Mouse (Mus musculus): ENCODE data around the gene Tmcc1. TPM values are rescaled to one million over a fixed set of nuclear protein-coding genes. Genes with fewer than 3 reads are reported as not detected.

The Tmcc1 gene
- polyA plus RNA-seq, 1 experiment: 11.3 TPM

DNA sequence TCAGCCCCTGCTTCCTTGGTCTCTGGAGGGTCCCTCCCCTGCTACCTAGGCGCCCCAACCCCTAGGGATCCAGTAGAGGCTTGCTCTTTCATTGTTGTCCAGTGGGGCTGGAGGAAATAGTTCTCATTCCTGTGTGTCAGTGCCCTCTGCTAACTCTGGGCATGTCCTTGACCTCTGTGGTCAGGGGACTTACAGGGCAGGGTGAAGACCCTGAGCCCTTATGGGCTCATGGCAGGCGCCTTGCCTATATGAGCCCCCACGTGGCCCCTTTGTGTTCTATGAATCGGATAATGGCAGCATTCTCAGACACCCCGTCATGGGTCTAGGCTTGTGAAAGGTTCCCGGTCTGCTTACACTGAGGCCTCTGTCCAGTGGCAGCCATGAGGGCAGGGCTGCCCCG is 194.5 kb downstream of the Tmcc1 start:
- no peak overlapping the region for H3K4me3 ChIP-seq (ENCODE audit: insufficient read depth, poor library complexity, severe bottlenecking)
- no peaks in the 10 kb centered on the region for H3K27me3 ChIP-seq (ENCODE audit: control insufficient read depth, insufficient read depth, insufficient read length)
- no peaks in the 10 kb centered on the region for H3K79me3 ChIP-seq (ENCODE audit: low read depth)
- H3K79me2 ChIP-seq (ENCODE audit: control insufficient read depth, insufficient read depth): peaks cover 6% of the 10 kb centered on the region
- no peaks in the 10 kb centered on the region for H3K36me3 ChIP-seq (ENCODE audit: control insufficient read depth, insufficient read depth)
- no peak overlapping the region for H3ac ChIP-seq (ENCODE audit: control insufficient read depth, insufficient read length, low read depth)
- TF ChIP-seq MAX (IDR thresholded peaks at IDR 0.05) (no peak), USF1 (IDR thresholded peaks at IDR 0.05; ENCODE audit: low read depth) (no peak), CEBPB (IDR thresholded peaks at IDR 0.05; ENCODE audit: low read depth) (no peak), MYOG (IDR thresholded peaks at IDR 0.05; ENCODE audit: control insufficient read depth, extremely low read depth, insufficient read length) (no peak), MYOD1 (IDR thresholded peaks at IDR 0.05; ENCODE audit: control insufficient read depth, insufficient read length, low read depth) (no peak), FOSL1 (IDR thresholded peaks at IDR 0.05; ENCODE audit: insufficient read depth, low read length, poor library complexity, severe bottlenecking) (no peak), CTCF (IDR thresholded peaks at IDR 0.05; ENCODE audit: control insufficient read depth, insufficient read depth, insufficient read length) (no peak)

- H3K79me2 ChIP-seq (ENCODE audit: control insufficient read depth, insufficient read depth): peaks cover 12% of the 10 kb centered on the region
- H3K27me3 ChIP-seq (ENCODE audit: control insufficient read depth, insufficient read depth, insufficient read length): no peaks in the 10 kb centered on the region
- H3K4me3 ChIP-seq (ENCODE audit: insufficient read depth, poor library complexity, severe bottlenecking): no peak overlapping the region
- H3K79me3 ChIP-seq (ENCODE audit: low read depth): peaks cover 1% of the 10 kb centered on the region
- H3ac ChIP-seq (ENCODE audit: control insufficient read depth, insufficient read length, low read depth): no peak overlapping the region
- no peak for TF ChIP-seq FOSL1 (IDR thresholded peaks at IDR 0.05; ENCODE audit: insufficient read depth, low read length, poor library complexity, severe bottlenecking)
- TF ChIP-seq MAX (IDR thresholded peaks at IDR 0.05): no peak
- TF ChIP-seq MYOD1 (IDR thresholded peaks at IDR 0.05; ENCODE audit: control insufficient read depth, insufficient read length, low read depth): no peak
- TF ChIP-seq CTCF (IDR thresholded peaks at IDR 0.05; ENCODE audit: control insufficient read depth, insufficient read depth, insufficient read length): no peak
- TF ChIP-seq MYOG (IDR thresholded peaks at IDR 0.05; ENCODE audit: control insufficient read depth, extremely low read depth, insufficient read length): no peak
- TF ChIP-seq CEBPB (IDR thresholded peaks at IDR 0.05; ENCODE audit: low read depth): no peak
- no peak for TF ChIP-seq USF1 (IDR thresholded peaks at IDR 0.05; ENCODE audit: low read depth)
- no peaks in the 10 kb centered on the region for H3K36me3 ChIP-seq (ENCODE audit: control insufficient read depth, insufficient read depth)
These were observed 195.5 kb downstream of the Tmcc1 start for GRCm38 (mm10) chr6:115997726-115998311.

GRCm38 (mm10) chr6:115996171-115996851 is 197.0 kb downstream of the Tmcc1 start:
- H3K4me3 ChIP-seq (ENCODE audit: insufficient read depth, poor library complexity, severe bottlenecking): no peak overlapping the region
- TF ChIP-seq MAX (IDR thresholded peaks at IDR 0.05) (no peak), FOSL1 (IDR thresholded peaks at IDR 0.05; ENCODE audit: insufficient read depth, low read length, poor library complexity, severe bottlenecking) (no peak), USF1 (IDR thresholded peaks at IDR 0.05; ENCODE audit: low read depth) (no peak), MYOD1 (IDR thresholded peaks at IDR 0.05; ENCODE audit: control insufficient read depth, insufficient read length, low read depth) (no peak), CTCF (IDR thresholded peaks at IDR 0.05; ENCODE audit: control insufficient read depth, insufficient read depth, insufficient read length) (no peak), MYOG (IDR thresholded peaks at IDR 0.05; ENCODE audit: control insufficient read depth, extremely low read depth, insufficient read length) (no peak), CEBPB (IDR thresholded peaks at IDR 0.05; ENCODE audit: low read depth) (no peak)

DNA sequence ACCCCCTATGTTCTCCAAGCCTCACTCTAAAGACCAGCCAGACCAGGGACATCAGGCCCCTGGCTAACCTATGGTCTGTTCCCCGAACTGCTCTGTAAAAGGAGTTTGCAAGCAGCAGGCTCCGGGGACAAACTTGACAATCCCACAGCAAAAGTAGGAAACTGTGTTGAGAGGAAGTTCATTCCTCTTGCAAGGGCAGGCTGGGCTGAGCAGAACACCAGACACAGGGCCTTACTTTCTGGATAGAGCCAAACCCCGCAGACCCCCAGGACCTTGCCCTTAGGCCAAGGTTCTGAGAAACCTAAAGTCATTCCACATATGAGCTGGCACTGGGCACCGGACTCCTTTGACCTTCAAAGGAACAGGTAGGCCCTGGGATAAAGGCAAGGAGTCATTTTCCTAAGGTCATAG is 197.8 kb downstream of the Tmcc1 start:
- no peaks in the 10 kb centered on the region for H3K27me3 ChIP-seq (ENCODE audit: control insufficient read depth, insufficient read depth, insufficient read length)
- H3K79me2 ChIP-seq (ENCODE audit: control insufficient read depth, insufficient read depth): peaks cover 35% of the 10 kb centered on the region
- H3K36me3 ChIP-seq (ENCODE audit: control insufficient read depth, insufficient read depth): no peaks in the 10 kb centered on the region
- no peak overlapping the region for H3ac ChIP-seq (ENCODE audit: control insufficient read depth, insufficient read length, low read depth)
- no peak for TF ChIP-seq MYOD1 (IDR thresholded peaks at IDR 0.05; ENCODE audit: control insufficient read depth, insufficient read length, low read depth)
- TF ChIP-seq CEBPB (IDR thresholded peaks at IDR 0.05; ENCODE audit: low read depth): no peak
- TF ChIP-seq USF1 (IDR thresholded peaks at IDR 0.05; ENCODE audit: low read depth): no peak
- TF ChIP-seq FOSL1 (IDR thresholded peaks at IDR 0.05; ENCODE audit: insufficient read depth, low read length, poor library complexity, severe bottlenecking): no peak
- TF ChIP-seq MYOG (IDR thresholded peaks at IDR 0.05; ENCODE audit: control insufficient read depth, extremely low read depth, insufficient read length): no peak
- TF ChIP-seq CTCF (IDR thresholded peaks at IDR 0.05; ENCODE audit: control insufficient read depth, insufficient read depth, insufficient read length): no peak
- TF ChIP-seq MAX (IDR thresholded peaks at IDR 0.05): no peak
- no peak overlapping the region for H3K4me3 ChIP-seq (ENCODE audit: insufficient read depth, poor library complexity, severe bottlenecking)
- peaks cover 4% of the 10 kb centered on the region for H3K79me3 ChIP-seq (ENCODE audit: low read depth)

More at GRCm38 (mm10) chr6:115996171-115996851, 197.0 kb downstream of the Tmcc1 start:
- Histone ChIP-seq H3K27me3 (ENCODE audit: control insufficient read depth, insufficient read depth, insufficient read length) (no peaks in the 10 kb centered on the region), H3K79me2 (ENCODE audit: control insufficient read depth, insufficient read depth) (peaks cover 27% of the 10 kb centered on the region), H3K36me3 (ENCODE audit: control insufficient read depth, insufficient read depth) (no peaks in the 10 kb centered on the region), H3ac (ENCODE audit: control insufficient read depth, insufficient read length, low read depth) (no peak overlapping the region), H3K79me3 (ENCODE audit: low read depth) (peaks cover 3% of the 10 kb centered on the region)

- peak within 1 kb of the TSS; percentile 37 for H3K4me3 ChIP-seq (ENCODE audit: insufficient read depth, poor library complexity, severe bottlenecking)
- no peak for TF ChIP-seq CTCF (IDR thresholded peaks at IDR 0.05; ENCODE audit: control insufficient read depth, insufficient read depth, insufficient read length)
- no peak for TF ChIP-seq FOSL1 (IDR thresholded peaks at IDR 0.05; ENCODE audit: insufficient read depth, low read length, poor library complexity, severe bottlenecking)
- no peak for TF ChIP-seq MYOD1 (IDR thresholded peaks at IDR 0.05; ENCODE audit: control insufficient read depth, insufficient read length, low read depth)
- TF ChIP-seq CEBPB (IDR thresholded peaks at IDR 0.05; ENCODE audit: low read depth): no peak
- no peak for TF ChIP-seq MAX (IDR thresholded peaks at IDR 0.05)
- TF ChIP-seq USF1 (IDR thresholded peaks at IDR 0.05; ENCODE audit: low read depth): no peak
- no peak for TF ChIP-seq MYOG (IDR thresholded peaks at IDR 0.05; ENCODE audit: control insufficient read depth, extremely low read depth, insufficient read length)
- no peaks in the 10 kb centered on the region for H3K27me3 ChIP-seq (ENCODE audit: control insufficient read depth, insufficient read depth, insufficient read length)
- H3ac ChIP-seq (ENCODE audit: control insufficient read depth, insufficient read length, low read depth): peak within 1 kb of the TSS; percentile 82
- peaks cover 5% of the 10 kb centered on the region for H3K79me3 ChIP-seq (ENCODE audit: low read depth)
- no peaks in the 10 kb centered on the region for H3K36me3 ChIP-seq (ENCODE audit: control insufficient read depth, insufficient read depth)
- peaks cover 37% of the 10 kb centered on the region for H3K79me2 ChIP-seq (ENCODE audit: control insufficient read depth, insufficient read depth)
These were observed 198.3 kb downstream of the Tmcc1 start, which contains the start of gene Plxnd1 for GRCm38 (mm10) chr6:115994877-115995520. Plxnd1 (minus strand) TSS chr6:115995005.

All from C2C12 (cell line).